Mouse (Mus musculus) urinary bladder, adult 18-20 months (tissue): ENCODE measurements at regions not wholly inside any gene's neighbourhood (a gene's known extent, or its start where the extent isn't known, plus 50 kb on each side); places are given as distances from the start of the nearest gene placed in this dataset.

Experiments used
- DNase-seq, 2 experiments: peaks; one replicate each; pipeline ENCODE4 v3.0.0; 2022; ENCODE audit warnings: low spot score in 2 of 2, mixed read lengths in 2 of 2

- DNase-seq: no peak
These were observed 135.3 kb downstream of the Tmx1 start for GRCm38 (mm10) chr12:70588234-70588633.

GRCm38 (mm10) chr12:70589315-70589742 is 136.4 kb downstream of the Tmx1 start:
- DNase-seq: no peak

GRCm38 (mm10) chr12:70590456-70591050 is 137.7 kb downstream of the Tmx1 start:
- DNase-seq: peak; percentile 53 to 55

GRCm38 (mm10) chr12:70592821-70593220 is 139.9 kb downstream of the Tmx1 start:
- peak in 1 of 2 experiments; percentile 27 for DNase-seq

- peak in 1 of 2 experiments; percentile 60 for DNase-seq
These were observed 145.4 kb downstream of the Tmx1 start for GRCm38 (mm10) chr12:70598211-70598701.

- no peak for DNase-seq
These were observed 146.8 kb downstream of the Tmx1 start for GRCm38 (mm10) chr12:70599731-70600130.

- DNase-seq: no peak
These were observed 151.0 kb downstream of the Tmx1 start for GRCm38 (mm10) chr12:70603869-70604268.

- no peak for DNase-seq
These were observed 155.8 kb downstream of the Tmx1 start for GRCm38 (mm10) chr12:70608672-70609071.

- no peak for DNase-seq
These were observed 156.4 kb downstream of the Tmx1 start for GRCm38 (mm10) chr12:70609116-70609871.

GRCm38 (mm10) chr12:70611891-70612290 is 159.0 kb downstream of the Tmx1 start:
- no peak for DNase-seq

- no peak for DNase-seq
These were observed 160.3 kb downstream of the Tmx1 start for GRCm38 (mm10) chr12:70613244-70613643.

- DNase-seq: no peak
These were observed 161.2 kb downstream of the Tmx1 start for GRCm38 (mm10) chr12:70614101-70614500.

- no peak for DNase-seq
These were observed 161.8 kb downstream of the Tmx1 start for GRCm38 (mm10) chr12:70614686-70615085.

- no peak for DNase-seq
These were observed 162.2 kb downstream of the Tmx1 start for GRCm38 (mm10) chr12:70615123-70615522.

- no peak for DNase-seq
These were observed 163.2 kb downstream of the Tmx1 start for GRCm38 (mm10) chr12:70616049-70616448.

- no peak for DNase-seq
These were observed 163.6 kb downstream of the Tmx1 start for GRCm38 (mm10) chr12:70616487-70616886.

- no peak for DNase-seq
These were observed 164.1 kb downstream of the Tmx1 start for GRCm38 (mm10) chr12:70617024-70617423.

- no peak for DNase-seq
These were observed 165.1 kb downstream of the Tmx1 start for GRCm38 (mm10) chr12:70617979-70618378.

GRCm38 (mm10) chr12:70619436-70619835 is 166.5 kb downstream of the Tmx1 start:
- DNase-seq: no peak

- no peak for DNase-seq
These were observed 169.1 kb downstream of the Tmx1 start for GRCm38 (mm10) chr12:70622019-70622418.

- DNase-seq: no peak
These were observed 171.5 kb downstream of the Tmx1 start for GRCm38 (mm10) chr12:70624298-70624980.

- DNase-seq: no peak
These were observed 174.7 kb downstream of the Tmx1 start for GRCm38 (mm10) chr12:70627638-70628037.
